Mouse (Mus musculus) brain, embryonic 14.5 days (tissue): Measurements from ENCODE around the gene Ube2e2. TPM values are rescaled to one million over a fixed set of nuclear protein-coding genes. Genes with fewer than 3 reads are reported as not detected.
"Not testable (repeated sequence)": the region's sequence is repeated elsewhere in the genome, so short reads cannot be mapped to it uniquely, and the experiment has no call there.

ENCODE experiments used
- DNase-seq: peaks from one replicate; pipeline ENCODE4 v3.0.0-alpha.2; 2011; ENCODE audit warnings: low read depth
- CTCF ChIP-seq: fragments of 200-500 bp; IDR thresholded peaks from 2 replicates; pipeline ENCODE4 v1.5.1; 2012; ENCODE audit warnings: inconsistent platforms, mild to moderate bottlenecking, moderate library complexity, borderline replicate concordance; ENCODE audit not compliant: insufficient read depth, insufficient read length; ENCODE audit errors: extremely low read depth
- POLR2A ChIP-seq: fragments of 200-500 bp; IDR thresholded peaks from 2 replicates; pipeline ENCODE4 v1.6.1; 2012; ENCODE audit warnings: mild to moderate bottlenecking, inconsistent platforms, borderline replicate concordance; ENCODE audit not compliant: poor library complexity, insufficient read depth, insufficient read length, severe bottlenecking; ENCODE audit errors: extremely low read depth
- polyA plus RNA-seq: library from polyadenylated mRNA; depleted of rRNA; stranded (reverse); fragments of >200 nt; gene quantifications from 2 replicates; pipeline ENCODE4 v1.2.3, GENCODE M21; 2012

Gene Ube2e2
- polyA plus RNA-seq, 1 experiment: 126 TPM

GRCm38 (mm10) chr14:18574130-18574721 lies 319.8 kb downstream of the Ube2e2 start:
- peak; percentile 34 for DNase-seq

GRCm38 (mm10) chr14:18573286-18573956 lies 320.6 kb downstream of the Ube2e2 start:
- DNase-seq: peak; percentile 78

More at GRCm38 (mm10) chr14:18574130-18574721, 319.8 kb downstream of the Ube2e2 start:
- TF ChIP-seq POLR2A (no peak), CTCF (peak; percentile 48)

GRCm38 (mm10) chr14:18572852-18573251 lies 321.2 kb downstream of the Ube2e2 start:
- no peak for DNase-seq
- TF ChIP-seq CTCF: no peak

More at GRCm38 (mm10) chr14:18573286-18573956, 320.6 kb downstream of the Ube2e2 start:
- no peak for TF ChIP-seq CTCF
- no peak for TF ChIP-seq POLR2A

- TF ChIP-seq POLR2A (no peak), CTCF (no peak)
- DNase-seq: no peak
Measured at GRCm38 (mm10) chr14:18569615-18570014, 324.5 kb downstream of the Ube2e2 start.

- not testable (repeated sequence) for DNase-seq
Measured at GRCm38 (mm10) chr14:18564999-18565398, 329.1 kb downstream of the Ube2e2 start.

- no peak for DNase-seq
- no peak for TF ChIP-seq POLR2A
- no peak for TF ChIP-seq CTCF
Measured at GRCm38 (mm10) chr14:18555287-18555686, 338.8 kb downstream of the Ube2e2 start.

GRCm38 (mm10) chr14:18554627-18554988 lies 339.5 kb downstream of the Ube2e2 start:
- DNase-seq: no peak
- no peak for TF ChIP-seq POLR2A
- no peak for TF ChIP-seq CTCF

GRCm38 (mm10) chr14:18553987-18554626 lies 340.0 kb downstream of the Ube2e2 start:
- TF ChIP-seq CTCF (no peak), POLR2A (no peak)
- peak; percentile 43 for DNase-seq

- DNase-seq: peak; percentile 12
- TF ChIP-seq CTCF (no peak), POLR2A (no peak)
Measured at GRCm38 (mm10) chr14:18547541-18547940, 346.5 kb downstream of the Ube2e2 start.

GRCm38 (mm10) chr14:18539092-18539491 lies 355.0 kb downstream of the Ube2e2 start:
- not testable (repeated sequence) for DNase-seq

GRCm38 (mm10) chr14:18530899-18531298 lies 363.2 kb downstream of the Ube2e2 start:
- no peak for DNase-seq

GRCm38 (mm10) chr14:18530496-18530895 lies 363.6 kb downstream of the Ube2e2 start:
- DNase-seq: no peak
- TF ChIP-seq CTCF (no peak), POLR2A (no peak)

More at GRCm38 (mm10) chr14:18530899-18531298, 363.2 kb downstream of the Ube2e2 start:
- no peak for TF ChIP-seq POLR2A
- no peak for TF ChIP-seq CTCF
